Mouse (Mus musculus) forebrain, embryonic 13.5 days (tissue): Measurements from ENCODE around the gene Phactr1. TPM values are rescaled to one million over a fixed set of nuclear protein-coding genes. Genes with fewer than 3 reads are reported as not detected.
A peak's percentile ranks its signal among the peaks of the same experiment; 100 is the strongest.

Source experiments
- ATAC-seq: fragments of 200-750 bp; cut with Nextera tagmentation; 2 replicates; pipeline ENCODE4 v1.8.0; 2017
- H3K27ac ChIP-seq: fragments of 300-500 bp; sonication (generic); 2 replicates; pipeline ENCODE4 v1.5.1; 2015; ENCODE audit warnings: inconsistent platforms, mild to moderate bottlenecking, moderate library complexity
- H3K27me3 ChIP-seq: fragments of 300-500 bp; sonication (generic); 2 replicates; pipeline ENCODE4 v1.6.1; 2015; ENCODE audit warnings: mild to moderate bottlenecking, inconsistent platforms
- H3K36me3 ChIP-seq: fragments of 300-500 bp; sonication (generic); 2 replicates; pipeline ENCODE4 v1.6.1; 2015; ENCODE audit warnings: mild to moderate bottlenecking, inconsistent platforms; ENCODE audit not compliant: poor library complexity, severe bottlenecking
- H3K4me1 ChIP-seq: fragments of 300-500 bp; sonication (generic); 2 replicates; pipeline ENCODE4 v1.6.1; 2015; ENCODE audit warnings: inconsistent platforms
- H3K4me2 ChIP-seq: fragments of 300-500 bp; sonication (generic); 2 replicates; pipeline ENCODE4 v1.6.1; 2015; ENCODE audit warnings: inconsistent platforms, mild to moderate bottlenecking, moderate library complexity
- H3K4me3 ChIP-seq: fragments of 300-500 bp; sonication (generic); 2 replicates; pipeline ENCODE4 v1.5.1; 2015; ENCODE audit warnings: mild to moderate bottlenecking, inconsistent platforms
- H3K9ac ChIP-seq: fragments of 300-500 bp; sonication (generic); 2 replicates; pipeline ENCODE4 v1.6.1; 2015; ENCODE audit warnings: mild to moderate bottlenecking, inconsistent platforms
- H3K9me3 ChIP-seq: fragments of 300-500 bp; sonication (generic); replicated peaks from 2 replicates; pipeline ENCODE4 v1.6.1; 2016; ENCODE audit warnings: inconsistent platforms
- WGBS: fragments of 180-500 bp; shearing (Covaris S2); methylation state at CpG from one replicate; pipeline ENCODE4 v1.1.7; 2015; 5-methylcytosine and 5-hydroxymethylcytosine counted together
- polyA plus RNA-seq: library from polyadenylated mRNA; unstranded; fragments of >200 nt; fragmentation: Nextera tagmentation; extraction: Ambion mirVana; gene quantifications from 2 replicates; pipeline ENCODE4 v1.2.1, GENCODE M21; 2015

The Phactr1 gene
- polyA plus RNA-seq, 1 experiment from 2014 or later: 34.4 TPM

DNA sequence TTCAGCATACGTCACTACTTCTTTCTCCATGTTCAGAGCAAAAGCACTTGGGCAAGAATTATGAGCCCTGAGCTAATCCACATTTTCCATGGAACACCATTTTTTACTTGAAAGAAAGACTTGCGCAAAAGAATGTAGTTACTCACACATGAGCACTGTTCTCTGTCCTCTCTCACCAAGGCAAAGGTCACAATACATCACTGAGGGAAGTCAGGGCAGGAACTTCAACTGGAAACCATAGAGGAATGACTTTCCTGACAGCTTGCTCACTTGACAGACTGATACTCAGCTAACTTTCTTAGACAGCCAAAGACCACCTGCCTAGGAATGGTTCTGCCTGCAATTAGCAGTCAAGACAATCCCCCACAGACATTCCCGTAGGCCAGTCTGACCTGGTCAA is 309.6 kb downstream of the Phactr1 start:
- H3K36me3 ChIP-seq: no peaks in the 10 kb centered on the region
- no peak for ATAC-seq
- H3K4me2 ChIP-seq: no peak overlapping the region
- peaks cover 34% of the 10 kb centered on the region for H3K4me1 ChIP-seq
- peaks cover 4% of the 10 kb centered on the region; the same call in 1 of the 2 replicates for H3K9me3 ChIP-seq
- WGBS: 94% methylated on average over 3 of the region's 3 CpGs
- H3K4me3 ChIP-seq: no peak overlapping the region
- no peak overlapping the region for H3K9ac ChIP-seq
- no peaks in the 10 kb centered on the region for H3K27me3 ChIP-seq
- no peak overlapping the region for H3K27ac ChIP-seq

DNA sequence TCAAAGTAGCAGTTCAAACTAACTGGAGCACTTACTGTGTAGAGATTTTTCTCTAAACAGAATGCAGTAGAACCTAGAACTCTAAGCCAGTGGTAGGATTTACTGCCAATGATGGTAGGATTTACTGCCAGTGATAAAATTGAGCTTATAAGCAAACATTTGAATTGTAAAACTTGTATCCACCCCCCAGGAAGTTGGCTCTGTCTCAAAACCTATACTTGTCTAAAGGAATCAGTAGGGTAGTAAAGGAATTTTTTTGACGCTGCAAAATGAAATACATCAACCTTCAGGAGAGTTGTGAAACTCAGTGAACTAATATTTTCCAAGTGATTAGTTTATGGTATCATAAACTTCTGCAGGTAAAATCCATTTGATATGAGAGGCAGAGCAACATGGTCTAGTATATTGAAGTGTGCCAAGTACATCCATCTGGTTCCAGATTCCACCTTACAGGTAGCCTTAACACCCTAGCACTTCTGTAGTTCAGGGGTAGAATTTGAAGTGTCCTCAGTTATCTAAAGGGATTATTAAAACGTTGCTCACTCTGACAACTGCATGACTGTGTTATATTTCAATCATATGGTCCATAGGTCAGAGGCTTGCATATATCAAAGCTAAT is 310.2 kb downstream of the Phactr1 start:
- peaks cover 34% of the 10 kb centered on the region for H3K4me1 ChIP-seq
- no peak for ATAC-seq
- WGBS: 70% methylated on average over 2 of the region's 2 CpGs
- H3K27me3 ChIP-seq: no peaks in the 10 kb centered on the region
- H3K27ac ChIP-seq: no peak overlapping the region
- H3K36me3 ChIP-seq: no peaks in the 10 kb centered on the region
- peaks cover 4% of the 10 kb centered on the region; the same call in 1 of the 2 replicates for H3K9me3 ChIP-seq
- H3K9ac ChIP-seq: no peak overlapping the region
- H3K4me3 ChIP-seq: no peak overlapping the region
- no peak overlapping the region for H3K4me2 ChIP-seq

DNA sequence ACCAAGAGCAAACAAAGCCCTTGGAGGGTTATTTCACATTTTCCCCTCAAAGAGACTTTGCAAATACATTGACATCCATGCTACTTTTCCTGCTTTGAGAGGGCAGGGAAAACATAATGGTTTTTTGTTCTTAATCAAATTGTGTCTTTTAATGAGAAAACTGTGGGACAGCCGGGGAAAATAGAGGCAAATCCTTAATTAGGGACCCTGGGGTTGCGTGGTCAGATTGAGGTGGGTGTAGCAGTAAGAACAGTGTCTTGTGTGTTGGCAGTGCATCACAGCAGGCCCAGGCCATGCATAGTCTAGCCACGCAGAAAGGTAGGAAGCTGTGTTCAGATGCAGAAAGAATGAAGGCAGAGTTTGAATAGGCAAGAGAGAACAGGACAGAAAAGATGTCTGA is 310.7 kb downstream of the Phactr1 start:
- peak overlapping the region; percentile 62 for H3K27ac ChIP-seq
- WGBS: 32% methylated on average over 3 of the region's 3 CpGs

DNA sequence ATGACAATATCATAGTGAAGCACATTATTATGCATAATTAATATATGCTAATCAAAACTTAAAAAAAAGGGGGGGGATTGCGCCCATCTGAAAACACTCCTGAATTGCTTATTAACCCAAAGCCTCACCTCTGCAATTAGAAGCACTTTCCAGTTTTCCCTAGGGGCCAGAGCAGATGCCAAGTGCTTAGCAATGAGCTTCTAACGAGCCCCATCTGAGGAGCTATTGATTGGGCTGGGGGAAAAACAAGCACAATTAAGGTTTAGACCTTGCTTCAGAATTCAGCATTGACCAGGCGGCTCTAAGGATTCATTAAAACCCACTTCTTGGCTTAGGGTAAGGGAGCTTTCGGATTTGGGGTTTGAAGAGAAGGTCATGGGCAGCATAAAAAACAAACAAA is 311.9 kb downstream of the Phactr1 start:
- 30% methylated on average over 4 of the region's 4 CpGs for WGBS
- Histone ChIP-seq H3K4me2 (no peak overlapping the region), H3K9me3 (peaks cover 4% of the 10 kb centered on the region; the same call in 1 of the 2 replicates), H3K4me1 (peaks cover 34% of the 10 kb centered on the region), H3K4me3 (no peak overlapping the region), H3K27me3 (no peaks in the 10 kb centered on the region), H3K9ac (no peak overlapping the region), H3K36me3 (no peaks in the 10 kb centered on the region), H3K27ac (0 out of 2 replicates have a peak overlapping the region, but pooled peaks have one; percentile 62)
- peak; percentile 54; the same call in 1 of the 2 replicates for ATAC-seq

More for the DNA sequence above, 310.7 kb downstream of the Phactr1 start:
- H3K4me2 ChIP-seq: no peak overlapping the region
- H3K27me3 ChIP-seq: no peaks in the 10 kb centered on the region
- H3K36me3 ChIP-seq: no peaks in the 10 kb centered on the region
- H3K9ac ChIP-seq: no peak overlapping the region
- no peak for ATAC-seq
- peaks cover 34% of the 10 kb centered on the region for H3K4me1 ChIP-seq
- no peak overlapping the region for H3K4me3 ChIP-seq
- H3K9me3 ChIP-seq: peaks cover 4% of the 10 kb centered on the region; the same call in 1 of the 2 replicates

DNA sequence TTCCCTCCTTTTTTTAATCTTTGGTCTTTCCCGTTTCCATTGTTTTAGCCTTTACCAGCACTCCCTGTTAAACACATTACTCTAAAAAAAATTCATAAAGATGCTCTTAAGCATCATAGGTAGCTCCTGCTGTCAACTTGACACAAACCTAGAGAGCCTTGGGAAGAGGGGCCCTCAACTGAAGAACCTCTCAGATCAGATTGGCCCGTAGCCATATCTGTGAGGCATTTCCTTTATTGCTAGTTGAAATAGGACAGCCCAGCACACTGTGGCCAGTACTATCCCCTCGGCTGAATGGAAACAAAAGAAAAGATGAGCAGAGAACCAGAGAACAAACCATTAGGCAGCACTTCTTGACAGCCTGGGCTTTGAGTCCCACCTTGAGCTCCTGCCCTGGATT is 313.9 kb downstream of the Phactr1 start:
- Histone ChIP-seq H3K4me2 (no peak overlapping the region), H3K27me3 (no peaks in the 10 kb centered on the region), H3K9ac (no peak overlapping the region), H3K9me3 (peaks cover 4% of the 10 kb centered on the region; the same call in 1 of the 2 replicates), H3K36me3 (no peaks in the 10 kb centered on the region), H3K27ac (no peak overlapping the region), H3K4me1 (peaks cover 19% of the 10 kb centered on the region), H3K4me3 (no peak overlapping the region)
- 82% methylated on average over 3 of the region's 3 CpGs for WGBS
- no peak for ATAC-seq

DNA sequence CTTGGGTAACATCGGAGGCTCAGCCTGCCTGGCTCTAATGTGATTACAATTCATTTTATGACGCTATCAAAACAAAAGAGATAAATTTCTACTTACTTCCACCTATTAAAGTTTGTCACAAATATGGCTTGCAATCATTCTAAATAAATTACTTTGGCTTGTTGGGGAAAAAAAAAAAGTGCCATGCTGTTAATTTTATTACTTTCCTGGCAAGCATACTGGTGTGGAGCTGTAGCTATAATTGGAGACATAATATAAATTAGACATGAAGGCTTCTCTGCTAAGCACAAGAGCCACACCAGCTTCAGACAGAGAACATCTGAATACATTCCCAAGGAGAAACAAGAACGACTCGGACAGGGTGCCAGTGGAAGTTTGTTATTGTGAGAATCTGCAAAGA is 315.8 kb downstream of the Phactr1 start:
- H3K9ac ChIP-seq: no peak overlapping the region
- ATAC-seq: no peak
- H3K4me2 ChIP-seq: no peak overlapping the region
- no peaks in the 10 kb centered on the region for H3K36me3 ChIP-seq
- H3K27me3 ChIP-seq: no peaks in the 10 kb centered on the region
- peaks cover 17% of the 10 kb centered on the region for H3K4me1 ChIP-seq
- WGBS: 69% methylated on average over 4 of the region's 4 CpGs
- H3K27ac ChIP-seq: no peak overlapping the region
- no peak overlapping the region for H3K4me3 ChIP-seq
- peaks cover 4% of the 10 kb centered on the region; the same call in 1 of the 2 replicates for H3K9me3 ChIP-seq

DNA sequence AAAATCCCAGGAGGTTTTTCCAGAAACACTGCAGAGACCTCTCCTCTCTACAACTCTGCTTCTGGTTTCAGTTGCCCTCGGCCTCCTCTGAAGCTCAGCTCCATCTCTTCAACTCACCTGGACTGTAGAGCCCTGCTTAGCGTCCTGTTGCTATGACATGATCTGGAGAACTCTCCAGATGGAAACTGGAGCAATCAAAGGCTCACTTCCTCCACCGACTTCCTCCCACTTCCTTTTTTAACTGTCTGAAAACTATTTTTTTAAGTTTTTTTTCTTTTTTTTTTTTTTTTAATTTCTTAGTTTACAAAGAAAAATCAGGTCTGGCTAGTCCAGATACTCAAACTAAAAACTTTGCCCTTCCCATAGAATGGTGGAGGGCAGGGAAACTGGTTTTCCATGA is 318.9 kb downstream of the Phactr1 start:
- WGBS: 86% methylated on average over 3 of the region's 3 CpGs
- H3K27me3 ChIP-seq: no peaks in the 10 kb centered on the region
- H3K9me3 ChIP-seq: no peaks in the 10 kb centered on the region
- no peaks in the 10 kb centered on the region for H3K4me1 ChIP-seq
- ATAC-seq: no peak
- H3K4me3 ChIP-seq: no peak overlapping the region
- H3K36me3 ChIP-seq: no peaks in the 10 kb centered on the region
- no peak overlapping the region for H3K27ac ChIP-seq
- H3K4me2 ChIP-seq: no peak overlapping the region
- no peak overlapping the region for H3K9ac ChIP-seq

DNA sequence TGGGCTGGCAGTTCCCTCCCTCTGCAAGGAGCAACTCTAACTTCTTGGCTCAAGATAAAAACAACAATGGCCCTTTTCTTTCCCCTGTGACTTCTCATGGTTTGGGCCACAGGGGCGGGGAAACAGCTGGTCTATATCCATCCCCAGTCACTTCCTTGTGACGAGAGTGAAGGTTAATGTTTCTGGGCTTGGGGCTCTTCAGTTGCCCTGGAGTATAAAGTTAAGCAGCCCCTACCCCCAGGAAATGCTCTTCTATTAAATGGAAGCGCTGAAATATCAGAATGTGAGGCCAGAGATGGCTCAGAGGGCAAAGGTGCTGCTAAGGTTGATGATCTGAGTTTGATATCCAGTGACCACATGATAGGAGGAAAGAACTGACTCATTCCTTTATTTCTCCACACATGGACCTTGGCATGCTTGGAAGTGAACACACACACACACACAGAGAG is 324.7 kb downstream of the Phactr1 start:
- no peak for ATAC-seq
- Histone ChIP-seq H3K36me3 (no peaks in the 10 kb centered on the region), H3K4me2 (no peak overlapping the region), H3K9me3 (no peaks in the 10 kb centered on the region), H3K4me1 (no peaks in the 10 kb centered on the region), H3K4me3 (no peak overlapping the region), H3K9ac (no peak overlapping the region), H3K27ac (no peak overlapping the region), H3K27me3 (no peaks in the 10 kb centered on the region)
- WGBS: 27% methylated on average over 3 of the region's 3 CpGs

DNA sequence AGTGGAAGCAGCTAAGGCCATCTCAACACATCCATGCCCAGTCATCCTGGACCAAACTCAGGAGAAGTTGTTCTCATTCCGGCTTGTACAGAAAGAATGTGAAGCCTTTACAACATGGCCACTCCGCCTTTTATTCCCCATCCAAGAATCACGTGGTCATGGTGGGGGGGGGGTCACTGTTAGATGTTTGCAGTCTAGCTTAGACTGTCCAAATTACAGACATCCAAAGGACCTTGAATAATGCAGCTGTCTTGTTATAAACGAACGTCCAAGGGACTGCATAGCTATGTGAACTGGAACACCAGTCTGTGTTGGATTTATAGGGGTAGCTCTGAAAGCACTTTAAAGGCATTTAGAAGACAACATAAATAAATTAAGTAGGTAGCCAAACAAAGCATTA is 328.0 kb downstream of the Phactr1 start:
- H3K36me3 ChIP-seq: no peaks in the 10 kb centered on the region
- 64% methylated on average over 5 of the region's 5 CpGs for WGBS

DNA sequence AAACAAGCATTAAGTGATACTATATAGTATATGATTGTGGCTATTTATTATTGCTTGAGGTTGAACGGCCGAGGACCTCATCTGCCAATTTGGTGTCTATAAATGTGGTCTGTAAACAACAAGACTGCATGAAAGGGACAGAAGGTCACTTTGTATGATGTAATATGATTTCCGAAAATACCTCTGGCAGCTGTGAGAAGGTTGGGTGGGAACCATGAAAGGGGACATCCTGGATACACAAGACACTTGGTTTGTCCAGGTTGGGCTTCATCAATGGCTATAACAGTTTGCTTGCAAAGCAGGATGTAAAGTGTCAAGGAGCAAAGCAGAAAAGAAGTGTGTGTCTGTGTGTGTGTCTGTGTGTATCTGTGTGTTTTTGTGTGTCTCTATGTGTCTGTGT is 329.2 kb downstream of the Phactr1 start:
- no peak for ATAC-seq
- WGBS: 90% methylated on average over 3 of the region's 3 CpGs
- no peaks in the 10 kb centered on the region for H3K27me3 ChIP-seq
- peaks cover 17% of the 10 kb centered on the region for H3K4me1 ChIP-seq
- no peak overlapping the region for H3K4me2 ChIP-seq
- H3K9ac ChIP-seq: no peak overlapping the region
- H3K27ac ChIP-seq: no peak overlapping the region
- H3K4me3 ChIP-seq: no peak overlapping the region
- 0 out of 2 replicates have a peak, but pooled peaks cover 4% of the 10 kb centered on the region for H3K9me3 ChIP-seq
- no peaks in the 10 kb centered on the region for H3K36me3 ChIP-seq

More for the DNA sequence above, 328.0 kb downstream of the Phactr1 start:
- no peak overlapping the region for H3K9ac ChIP-seq
- no peak for ATAC-seq
- no peak overlapping the region for H3K4me2 ChIP-seq
- 0 out of 2 replicates have a peak, but pooled peaks cover 4% of the 10 kb centered on the region for H3K9me3 ChIP-seq
- H3K4me1 ChIP-seq: peaks cover 7% of the 10 kb centered on the region; the same call in 1 of the 2 replicates
- no peaks in the 10 kb centered on the region for H3K27me3 ChIP-seq
- H3K4me3 ChIP-seq: no peak overlapping the region
- no peak overlapping the region for H3K27ac ChIP-seq

DNA sequence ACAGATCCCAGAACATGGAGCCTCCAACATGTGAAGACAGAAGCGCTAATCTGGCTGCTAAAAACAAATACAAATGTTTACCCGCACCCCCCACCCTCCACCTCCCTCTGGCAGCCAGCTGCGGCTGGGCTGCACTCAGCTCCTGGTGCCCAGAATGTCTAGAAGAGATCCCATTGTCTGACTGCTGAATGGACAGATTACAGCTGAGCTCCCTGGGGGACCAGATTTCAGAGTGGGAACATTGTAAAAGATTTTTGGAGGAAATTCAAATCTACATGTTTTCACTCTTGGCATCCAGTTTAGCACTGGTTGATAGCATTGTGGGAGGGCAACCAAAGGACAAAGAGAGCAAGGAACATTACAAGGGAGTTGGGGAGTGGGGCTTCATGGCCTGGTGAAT is 331.1 kb downstream of the Phactr1 start:
- Histone ChIP-seq H3K4me3 (no peak overlapping the region), H3K9me3 (0 out of 2 replicates have a peak, but pooled peaks cover 4% of the 10 kb centered on the region), H3K4me2 (no peak overlapping the region), H3K36me3 (no peaks in the 10 kb centered on the region), H3K27ac (no peak overlapping the region), H3K9ac (no peak overlapping the region), H3K27me3 (no peaks in the 10 kb centered on the region), H3K4me1 (peaks cover 21% of the 10 kb centered on the region)
- WGBS: 25% methylated on average over 3 of the region's 3 CpGs
- no peak for ATAC-seq

DNA sequence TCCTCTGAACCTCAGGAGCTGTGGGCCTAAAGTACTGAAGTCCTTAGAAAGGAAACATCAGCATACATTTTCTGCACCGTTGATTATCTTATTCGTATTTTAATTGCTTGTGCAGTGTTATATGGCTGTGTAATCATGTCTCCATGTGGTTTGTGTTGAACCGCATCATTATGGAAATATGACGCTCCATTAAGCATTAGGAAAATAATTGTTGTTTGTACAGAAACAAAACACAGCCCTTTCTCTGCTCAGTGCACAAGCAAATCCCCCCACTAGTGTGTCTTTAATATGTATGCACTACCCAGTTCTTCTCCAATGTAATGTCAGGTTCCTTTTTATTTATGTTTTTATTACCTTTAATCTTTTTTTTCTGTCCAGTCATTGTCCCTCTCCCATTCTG is 333.6 kb downstream of the Phactr1 start:
- peak; percentile 45; the same call in 1 of the 2 replicates for ATAC-seq
- WGBS: 39% methylated on average over 4 of the region's 4 CpGs
- 0 out of 2 replicates have a peak, but pooled peaks cover 4% of the 10 kb centered on the region for H3K9me3 ChIP-seq
- no peak overlapping the region for H3K9ac ChIP-seq
- H3K4me3 ChIP-seq: no peak overlapping the region
- no peaks in the 10 kb centered on the region for H3K27me3 ChIP-seq
- no peak overlapping the region for H3K27ac ChIP-seq
- peaks cover 30% of the 10 kb centered on the region for H3K4me1 ChIP-seq
- no peaks in the 10 kb centered on the region for H3K36me3 ChIP-seq
- H3K4me2 ChIP-seq: no peak overlapping the region
